Mouse (Mus musculus) liver, embryonic 14.5 days (tissue): ENCODE data around the gene Tex26. TPM values are rescaled to one million over a fixed set of nuclear protein-coding genes. Genes with fewer than 3 reads are reported as not detected.
A peak's percentile ranks its signal among the peaks of the same experiment; 100 is the strongest.

Experiments
- ATAC-seq: fragments of 200-750 bp; cut with Nextera tagmentation; 2 replicates; pipeline ENCODE4 v1.8.0; 2017; ENCODE audit warnings: moderate number of reproducible peaks, mild to moderate bottlenecking, moderate library complexity; ENCODE audit not compliant: insufficient read depth
- DNase-seq, 3 experiments: peaks; one replicate each; pipeline ENCODE4 v3.0.0-alpha.2; 2012 to 2013; ENCODE audit warnings: low read depth in 3 of 3, low spot score in 3 of 3
- H3K27ac ChIP-seq: fragments of 300-500 bp; sonication (generic); 2 replicates; pipeline ENCODE4 v1.5.1; 2014; ENCODE audit warnings: moderate library complexity, mild to moderate bottlenecking, control low read depth, inconsistent platforms
- H3K27me3 ChIP-seq: fragments of 300-500 bp; sonication (generic); 2 replicates; pipeline ENCODE4 v1.6.1; 2014; ENCODE audit warnings: mild to moderate bottlenecking, low read length, moderate library complexity; ENCODE audit not compliant: control insufficient read depth, insufficient read depth
- H3K36me3 ChIP-seq: fragments of 300-500 bp; sonication (generic); replicated peaks from 2 replicates; pipeline ENCODE4 v1.6.1; 2014; ENCODE audit warnings: low read depth; ENCODE audit not compliant: control insufficient read depth, insufficient read depth
- H3K4me1 ChIP-seq, 2 experiments: fragments of 200-500 bp in 1 of 2; fragments of 300-500 bp in 1 of 2; sonication (generic) in 1 of 2; replicated peaks; 2 replicates each; pipeline ENCODE4 v1.6.1; 2012 to 2014; ENCODE audit warnings: antibody characterized with exemption in 1 of 2, inconsistent platforms in 1 of 2, low read length in 1 of 2; ENCODE audit not compliant: control insufficient read depth in 2 of 2, insufficient read depth in 2 of 2
- H3K4me2 ChIP-seq: fragments of 300-500 bp; sonication (generic); 2 replicates; pipeline ENCODE4 v1.6.1; 2014; ENCODE audit warnings: low read depth, mild to moderate bottlenecking, control low read depth, moderate library complexity
- H3K4me3 ChIP-seq, 2 experiments: fragments of 200-500 bp in 1 of 2; fragments of 300-500 bp in 1 of 2; sonication (generic) in 1 of 2; 2 replicates each; pipeline ENCODE4 v1.5.1; 2012 to 2014; ENCODE audit warnings: low read depth in 2 of 2, low read length in 2 of 2, mild to moderate bottlenecking in 2 of 2, control low read depth in 1 of 2, inconsistent platforms in 1 of 2, moderate library complexity in 1 of 2; ENCODE audit not compliant: insufficient read depth in 1 of 2
- H3K9ac ChIP-seq: fragments of 300-500 bp; sonication (generic); replicated peaks from 2 replicates; pipeline ENCODE4 v1.6.1; 2014; ENCODE audit warnings: mild to moderate bottlenecking, control low read depth, moderate library complexity
- H3K9me3 ChIP-seq: fragments of 300-500 bp; sonication (generic); 2 replicates; pipeline ENCODE4 v1.6.1; 2016; ENCODE audit warnings: low read length, mixed read lengths; ENCODE audit not compliant: control insufficient read depth
- CTCF ChIP-seq: IDR thresholded peaks from 2 replicates; pipeline ENCODE4 v1.5.1; 2016; ENCODE audit warnings: antibody characterized with exemption, low read depth, control low read depth
- EP300 ChIP-seq: IDR thresholded peaks from 2 replicates; pipeline ENCODE4 v1.6.1; 2016; ENCODE audit warnings: antibody characterized with exemption, low read depth
- WGBS: fragments of 180-500 bp; shearing (Covaris S2); extraction: QIAGEN DNeasy Blood & Tissue Kit; methylation state at CpG from one replicate; pipeline ENCODE4 v1.1.7; 2014; ENCODE audit not compliant: insufficient replicate concordance; 5-methylcytosine and 5-hydroxymethylcytosine counted together
- polyA plus RNA-seq, 2 experiments: library from polyadenylated mRNA; depleted of rRNA in 1 of 2; stranded (reverse) in 1 of 2; unstranded in 1 of 2; fragments of >200 nt; fragmentation: Nextera tagmentation in 1 of 2; extraction: Ambion mirVana in 1 of 2; gene quantifications; 2 replicates each; pipeline versions ENCODE4 v1.2.1 to v1.2.3; 2012 to 2014

Gene Tex26
- polyA plus RNA-seq, 2 experiments, result 0.30 TPM; not detected in 1

GRCm38 (mm10) chr5:149462071-149462470, 22.6 kb downstream of the Tex26 start:
- DNase-seq, result no peak
- 57% methylated on average over 3 of the region's 3 CpGs for WGBS

GRCm38 (mm10) chr5:149465305-149465704, 25.8 kb downstream of the Tex26 start:
- Histone ChIP-seq H3K27ac (no peak overlapping the region), H3K9ac (no peak overlapping the region), H3K27me3 (no peaks in the 10 kb centered on the region), H3K4me1 (no peaks in the 10 kb centered on the region), H3K4me2 (no peak overlapping the region), H3K4me3 (no peak overlapping the region), H3K9me3 (no peaks in the 10 kb centered on the region), H3K36me3 (no peaks in the 10 kb centered on the region)
- 45% methylated on average over 5 of the region's 5 CpGs for WGBS
- ATAC-seq (no peak), DNase-seq (no peak)
- no peak for TF ChIP-seq EP300
- TF ChIP-seq CTCF, result no peak

More at GRCm38 (mm10) chr5:149462071-149462470, 22.6 kb downstream of the Tex26 start:
- Histone ChIP-seq H3K9me3 (no peaks in the 10 kb centered on the region), H3K4me3 (no peak overlapping the region), H3K4me1 (no peaks in the 10 kb centered on the region), H3K27me3 (no peaks in the 10 kb centered on the region), H3K4me2 (no peak overlapping the region), H3K9ac (no peak overlapping the region), H3K27ac (no peak overlapping the region), H3K36me3 (no peaks in the 10 kb centered on the region)
- no peak for TF ChIP-seq CTCF
- no peak for TF ChIP-seq EP300
- ATAC-seq, result no peak

GRCm38 (mm10) chr5:149474142-149474541, 34.7 kb downstream of the Tex26 start:
- WGBS, result 81% methylated on average over 9 of the region's 9 CpGs
- Histone ChIP-seq H3K4me3 (no peak overlapping the region), H3K4me1 (no peaks in the 10 kb centered on the region), H3K4me2 (no peak overlapping the region), H3K9ac (no peak overlapping the region), H3K36me3 (no peaks in the 10 kb centered on the region), H3K27ac (no peak overlapping the region), H3K27me3 (no peaks in the 10 kb centered on the region), H3K9me3 (no peaks in the 10 kb centered on the region)
- TF ChIP-seq CTCF (peak; percentile 24; the same call in 1 of the 2 replicates), EP300 (no peak)
- DNase-seq, result no peak
- ATAC-seq, result no peak

- WGBS, result 73% methylated on average over 16 of the region's 16 CpGs
- no peak for ATAC-seq
- Histone ChIP-seq H3K36me3 (no peaks in the 10 kb centered on the region), H3K4me3 (no peak overlapping the region), H3K9me3 (no peaks in the 10 kb centered on the region), H3K9ac (no peak overlapping the region), H3K27ac (no peak overlapping the region), H3K27me3 (no peaks in the 10 kb centered on the region), H3K4me1 (no peaks in the 10 kb centered on the region), H3K4me2 (no peak overlapping the region)
- DNase-seq, result no peak
- TF ChIP-seq CTCF, result no peak
- no peak for TF ChIP-seq EP300
These were observed 35.4 kb downstream of the Tex26 start for GRCm38 (mm10) chr5:149474701-149475468.

GRCm38 (mm10) chr5:149481920-149482319, 42.5 kb downstream of the Tex26 start:
- no peak overlapping the region for H3K27ac ChIP-seq
- H3K27me3 ChIP-seq, result no peaks in the 10 kb centered on the region
- 81% methylated on average over 7 of the region's 7 CpGs for WGBS
- TF ChIP-seq EP300 (no peak), CTCF (no peak)
- no peak overlapping the region for H3K4me3 ChIP-seq
- no peaks in the 10 kb centered on the region for H3K9me3 ChIP-seq
- no peaks in the 10 kb centered on the region for H3K36me3 ChIP-seq
- H3K4me1 ChIP-seq, result no peaks in the 10 kb centered on the region
- no peak overlapping the region for H3K9ac ChIP-seq
- ATAC-seq, result no peak
- H3K4me2 ChIP-seq, result no peak overlapping the region
- DNase-seq, result no peak
